Mouse (Mus musculus) thymus, adult 2 months (tissue): ENCODE results near the gene Rcor2.

Source experiments
- CTCF ChIP-seq: fragments of 200-500 bp; IDR thresholded peaks from 2 replicates; pipeline ENCODE4 v1.5.1; 2012; ENCODE audit warnings: mild to moderate bottlenecking, control low read depth, low read length, moderate library complexity, borderline replicate concordance; ENCODE audit not compliant: control insufficient read depth, poor library complexity, insufficient read depth; ENCODE audit errors: extremely low read depth
- POLR2A ChIP-seq: fragments of 200-500 bp; IDR thresholded peaks from 2 replicates; pipeline ENCODE4 v1.6.1; 2012; ENCODE audit warnings: mild to moderate bottlenecking, low read length, control low read depth, moderate library complexity; ENCODE audit not compliant: control insufficient read depth, poor library complexity, insufficient read depth; ENCODE audit errors: extremely low read depth

GRCm38 (mm10) chr19:7234537-7235221, 32.4 kb upstream of the Rcor2 start:
- no peak for TF ChIP-seq POLR2A
- peak; percentile 76; the same call in 1 of the 2 replicates for TF ChIP-seq CTCF
